Mouse (Mus musculus) gastrocnemius, postnatal 4 days (tissue): ENCODE measurements around the gene Capn2. TPM values are rescaled to one million over a fixed set of nuclear protein-coding genes. Genes with fewer than 3 reads are reported as not detected.

Source experiments
- DNase-seq, 2 experiments: peaks; one replicate each; pipeline ENCODE4 v3.0.0; 2021 to 2022; ENCODE audit warnings: low spot score in 2 of 2, mixed read lengths in 2 of 2
- total RNA-seq, 2 experiments: library from RNA; stranded (reverse); gene quantifications; 2 replicates each; pipeline ENCODE4 v1.2.3; 2021

Gene Capn2
- total RNA-seq, 2 experiments from 2014 or later: 103 to 106 TPM

DNA sequence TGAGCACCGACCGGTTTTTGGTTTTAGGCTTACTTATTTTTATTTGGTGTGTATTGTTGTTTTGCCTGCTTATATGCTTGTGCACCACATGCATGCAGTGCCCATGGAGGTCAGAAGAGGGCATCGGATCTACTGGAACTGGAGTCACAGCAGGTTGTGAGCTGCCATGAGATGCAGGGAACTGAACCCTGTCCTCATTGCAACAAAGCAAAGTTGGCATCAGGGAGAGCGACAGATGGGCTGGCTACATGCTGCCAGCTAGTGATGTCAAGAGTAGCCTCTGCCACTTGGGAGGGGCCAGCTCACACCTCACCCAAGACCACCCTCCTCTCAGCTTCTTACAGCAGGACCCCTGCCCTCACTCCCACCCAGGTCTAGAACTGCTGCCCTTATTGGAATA lies 51.4 kb downstream of the Capn2 start:
- no peak for DNase-seq

DNA sequence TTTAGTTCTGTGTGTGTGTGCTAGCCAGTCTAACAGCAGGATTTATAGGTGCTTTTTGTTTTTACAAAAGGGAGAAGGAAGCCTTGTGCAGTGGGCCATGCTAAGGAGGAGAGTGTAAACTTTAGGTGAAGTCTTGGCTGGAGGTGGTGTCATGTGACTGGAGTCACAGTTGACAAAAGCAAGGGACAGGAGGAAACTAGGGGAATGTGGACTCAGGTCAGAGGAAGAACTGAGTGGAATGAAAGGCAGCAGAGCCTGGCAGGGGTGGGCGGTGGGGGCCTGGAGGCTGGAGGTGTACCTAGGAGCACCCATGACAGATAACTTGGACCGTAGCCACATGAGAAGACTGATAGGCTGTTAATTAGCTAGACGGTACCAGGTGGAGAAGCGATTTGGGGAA lies 52.1 kb downstream of the Capn2 start:
- DNase-seq: no peak

GRCm38 (mm10) chr1:182461813-182462212 lies 55.6 kb downstream of the Capn2 start:
- DNase-seq: no peak

GRCm38 (mm10) chr1:182461261-182461660 lies 56.1 kb downstream of the Capn2 start:
- DNase-seq: no peak

- DNase-seq: no peak
Observed at GRCm38 (mm10) chr1:182460291-182461244, 56.8 kb downstream of the Capn2 start.

- no peak for DNase-seq
Observed at GRCm38 (mm10) chr1:182459436-182459835, 58.0 kb downstream of the Capn2 start.

- no peak for DNase-seq
Observed at GRCm38 (mm10) chr1:182458556-182458955, 58.9 kb downstream of the Capn2 start.

DNA sequence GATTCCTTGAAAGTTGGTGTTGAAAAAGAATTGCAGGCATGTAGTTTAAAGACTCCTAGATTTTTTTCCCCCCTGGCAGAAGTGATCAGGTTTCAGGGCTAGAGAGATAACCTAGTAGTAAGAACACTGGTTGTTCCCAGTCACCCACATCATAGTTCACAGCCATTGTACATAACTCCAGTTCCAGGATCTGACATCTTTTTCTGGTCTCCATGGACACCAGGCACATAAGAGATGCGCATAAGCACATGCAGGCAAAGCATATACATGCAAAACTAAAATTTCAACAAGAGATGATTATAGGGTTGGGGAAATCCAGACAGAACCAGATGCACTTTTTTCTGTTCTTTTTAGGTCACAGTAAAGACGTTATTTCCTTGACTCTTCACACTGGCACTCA lies 62.3 kb downstream of the Capn2 start:
- no peak for DNase-seq

DNA sequence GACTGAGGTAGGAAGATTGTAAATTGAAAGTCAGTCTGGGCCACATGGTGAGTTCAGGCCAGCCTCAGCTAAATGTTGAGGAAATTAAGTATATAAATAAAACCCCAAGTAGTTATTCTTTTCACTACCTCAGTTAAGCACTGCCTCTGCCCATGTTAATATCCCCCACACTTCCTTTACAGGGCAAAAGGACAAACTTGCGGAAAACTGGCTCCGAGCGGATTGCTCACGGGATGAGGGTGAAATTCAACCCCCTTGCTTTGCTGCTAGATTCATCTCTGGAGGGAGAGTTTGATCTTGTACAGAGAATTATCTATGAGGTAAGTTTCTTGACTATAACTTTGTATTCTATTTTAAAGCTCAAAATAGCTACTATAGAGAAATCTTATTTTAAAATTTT lies 64.9 kb downstream of the Capn2 start:
- DNase-seq: peak in 1 of 2 experiments; percentile 7

- no peak for DNase-seq
Observed at GRCm38 (mm10) chr1:182448276-182449035, 69.0 kb downstream of the Capn2 start.

GRCm38 (mm10) chr1:182444116-182444515 lies 73.3 kb downstream of the Capn2 start:
- no peak for DNase-seq

- DNase-seq: no peak
Observed at GRCm38 (mm10) chr1:182441791-182442473, 75.5 kb downstream of the Capn2 start.

DNA sequence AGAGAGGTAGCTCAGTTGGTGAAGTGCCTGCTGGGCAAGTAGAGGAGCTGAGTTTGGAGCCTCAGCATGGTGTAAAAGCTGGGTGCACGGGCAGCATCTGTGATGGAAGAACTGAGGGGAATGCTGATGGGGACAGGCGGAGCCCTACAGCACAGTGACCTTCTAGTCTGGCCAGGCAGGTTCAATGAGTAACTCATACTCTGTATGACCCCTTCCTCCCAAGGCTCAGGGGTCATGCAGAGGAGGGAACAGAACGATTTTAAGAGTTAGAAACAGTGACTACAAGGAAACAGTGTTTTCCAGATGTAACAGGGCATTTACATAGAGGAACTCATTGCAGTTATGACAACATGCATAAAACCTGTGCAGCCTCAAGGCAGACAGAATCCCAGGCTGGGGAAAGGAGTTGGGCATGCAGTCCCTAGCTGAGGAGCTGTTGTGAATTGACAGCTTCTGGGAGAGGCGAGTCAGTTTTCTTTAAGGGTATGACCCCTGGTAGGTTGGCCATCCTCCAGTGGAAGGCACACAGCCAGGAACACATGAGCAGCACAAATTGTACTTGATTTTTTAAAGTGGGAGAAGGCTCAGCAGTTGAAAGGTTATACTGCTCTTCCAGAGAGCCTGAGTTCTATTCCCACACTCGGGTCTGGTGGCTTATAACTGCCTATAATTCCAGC lies 77.7 kb downstream of the Capn2 start:
- peak; percentile 16 to 44 for DNase-seq

DNA sequence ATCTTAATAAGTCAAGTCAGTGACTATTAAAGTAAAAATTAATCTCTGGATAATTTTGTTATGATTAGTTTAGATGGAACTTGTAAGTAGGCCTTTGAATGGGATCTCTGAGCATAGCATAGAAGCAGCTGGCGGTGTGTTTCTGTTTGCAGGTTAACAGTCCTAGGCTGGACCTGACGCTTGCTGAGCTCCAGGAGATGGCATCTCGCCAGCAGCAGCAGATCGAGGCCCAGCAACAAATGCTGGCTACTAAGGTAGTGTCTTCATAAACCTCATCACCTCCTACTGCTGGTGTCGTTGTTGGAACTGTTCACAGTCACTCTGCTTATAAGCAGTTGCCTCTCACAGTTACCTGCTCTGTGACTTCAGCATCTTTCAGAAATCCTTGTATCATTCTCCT lies 80.7 kb downstream of the Capn2 start:
- peak in 1 of 2 experiments; percentile 13 for DNase-seq

GRCm38 (mm10) chr1:182432059-182432458 lies 85.3 kb downstream of the Capn2 start:
- peak in 1 of 2 experiments; percentile 11 for DNase-seq

DNA sequence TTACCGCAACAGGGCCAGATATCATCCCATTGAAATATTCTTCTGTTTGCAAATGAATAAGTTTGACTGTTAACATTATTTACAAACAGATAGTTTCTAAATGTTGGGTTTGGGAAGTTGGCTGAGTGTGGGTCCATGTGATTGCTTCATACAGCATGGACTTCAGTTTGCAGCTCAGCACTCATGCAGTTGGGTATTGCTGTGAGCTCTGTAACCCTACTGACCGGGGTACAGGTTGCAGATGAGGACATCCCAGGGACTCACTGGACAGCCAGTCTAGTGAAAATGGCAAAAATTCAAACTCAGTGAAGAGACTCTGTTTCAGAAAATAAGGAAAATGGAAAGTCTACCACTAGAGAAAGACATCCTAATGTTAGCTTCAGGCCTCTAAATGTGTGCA lies 86.7 kb downstream of the Capn2 start:
- no peak for DNase-seq

- DNase-seq: no peak
Observed at GRCm38 (mm10) chr1:182429826-182430225, 87.6 kb downstream of the Capn2 start.

- DNase-seq: peak; percentile 19 to 53
Observed at GRCm38 (mm10) chr1:182427426-182427825, 90.0 kb downstream of the Capn2 start.

GRCm38 (mm10) chr1:182426444-182426843 lies 91.0 kb downstream of the Capn2 start:
- DNase-seq: peak in 1 of 2 experiments; percentile 1

GRCm38 (mm10) chr1:182425176-182425575 lies 92.2 kb downstream of the Capn2 start:
- DNase-seq: peak in 1 of 2 experiments; percentile 6

DNA sequence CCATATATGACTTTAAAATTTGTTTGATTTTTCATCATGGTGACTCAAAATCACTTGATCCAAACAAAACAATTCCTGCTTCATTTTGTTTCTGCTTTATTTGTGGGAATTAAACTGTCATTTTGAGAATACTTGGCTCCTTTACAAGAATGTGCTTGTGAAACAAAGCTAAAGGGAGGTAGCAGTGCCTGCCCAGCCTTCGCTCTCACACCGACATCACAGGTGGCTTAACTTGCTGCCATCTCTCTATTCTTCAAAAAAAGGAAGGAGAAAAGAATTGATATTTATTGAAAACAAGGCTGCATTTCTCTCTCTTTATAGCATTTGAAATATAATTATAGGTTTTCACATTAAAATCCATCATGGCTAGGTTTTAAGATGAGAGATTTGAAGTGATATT lies 93.1 kb downstream of the Capn2 start:
- DNase-seq: no peak
